Mouse (Mus musculus) CD4-positive naive resting alpha-beta T cell, adult 76 days (primary cell): ENCODE data around the gene Phc1. TPM values are rescaled to one million over a fixed set of nuclear protein-coding genes. Genes with fewer than 3 reads are reported as not detected.

Experiments used
- total RNA-seq: library from RNA; stranded (reverse); gene quantifications from one replicate; pipeline ENCODE4 v1.2.4, GENCODE M21; 2023

Gene Phc1
- 48.8 TPM for total RNA-seq

GRCm38 (mm10) chr6:122340349-122341000 is at the start of gene Phc1:
Gene Phc1, minus strand, starts transcription at chr6:122340561.

GRCm38 (mm10) chr6:122308505-122309393 is 31.6 kb downstream of the Phc1 start, which contains the start of gene M6pr:
Gene M6pr, plus strand, starts transcription at chr6:122308720.

DNA sequence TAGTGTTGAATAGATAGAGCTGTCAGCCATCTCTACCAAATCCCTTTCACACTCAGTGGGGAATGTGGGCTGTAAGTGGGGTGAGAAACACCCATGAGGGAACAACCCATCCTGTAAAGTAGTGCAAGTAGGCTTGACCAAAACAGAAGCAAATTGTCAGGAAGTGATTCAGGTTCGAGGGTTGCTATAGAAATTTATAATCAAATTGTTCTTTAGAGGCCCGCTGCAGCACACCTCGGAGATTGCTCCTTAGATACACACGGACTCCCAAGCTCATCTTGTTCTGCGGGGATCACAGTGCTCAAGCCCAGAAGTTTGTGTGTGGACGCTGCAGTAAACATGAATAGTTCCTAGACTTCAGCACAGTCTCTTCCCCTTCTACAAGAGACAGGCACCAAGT is 57.6 kb downstream of the Phc1 start, which contains the start of gene Klrg1:
Gene Klrg1, minus strand, starts transcription at position 101 of the 400 bp plus-strand sequence.

Other genes starting within 250 kb of the Phc1 start
- 0.67 TPM for gene Klrg1, start 57.7 kb downstream of the Phc1 start, total RNA-seq
- gene M6pr, start 31.8 kb downstream of the Phc1 start, total RNA-seq = 114 TPM
- not detected for gene Rimklb, start 158.2 kb upstream of the Phc1 start, total RNA-seq
- gene Mfap5, start 165.3 kb upstream of the Phc1 start, total RNA-seq = not detected
- not detected for gene Aicda, start 213.2 kb upstream of the Phc1 start, total RNA-seq